Mouse (Mus musculus) intestine, embryonic 16.5 days (tissue): Measurements from ENCODE around the gene Efcab6. TPM values are rescaled to one million over a fixed set of nuclear protein-coding genes. Genes with fewer than 3 reads are reported as not detected.

ENCODE experiments used
- ATAC-seq: fragments of 200-750 bp; cut with Nextera tagmentation; 2 replicates; pipeline ENCODE4 v1.8.0; 2017; ENCODE audit warnings: moderate TSS enrichment, moderate library complexity
- H3K27ac ChIP-seq: fragments of 300-500 bp; sonication (generic); 2 replicates; pipeline ENCODE4 v1.5.1; 2014; ENCODE audit warnings: mild to moderate bottlenecking, low read length
- H3K27me3 ChIP-seq: fragments of 300-500 bp; sonication (generic); replicated peaks from 2 replicates; pipeline ENCODE4 v1.6.1; 2014; ENCODE audit warnings: low read length, control low read depth, mixed read lengths; ENCODE audit not compliant: control insufficient read depth, insufficient read depth
- H3K36me3 ChIP-seq: fragments of 300-500 bp; sonication (generic); 2 replicates; pipeline ENCODE4 v1.6.1; 2014; ENCODE audit warnings: low read length, control low read depth; ENCODE audit not compliant: control insufficient read depth, insufficient read depth
- H3K4me1 ChIP-seq: fragments of 300-500 bp; sonication (generic); 2 replicates; pipeline ENCODE4 v1.6.1; 2014; ENCODE audit warnings: low read length, control low read depth, mixed read lengths; ENCODE audit not compliant: control insufficient read depth, insufficient read depth
- H3K4me2 ChIP-seq: fragments of 300-500 bp; sonication (generic); 2 replicates; pipeline ENCODE4 v1.6.1; 2014; ENCODE audit warnings: low read depth, low read length, control low read depth
- H3K4me3 ChIP-seq: fragments of 300-500 bp; sonication (generic); 2 replicates; pipeline ENCODE4 v1.5.1; 2014; ENCODE audit warnings: mild to moderate bottlenecking, low read length
- H3K9ac ChIP-seq: fragments of 300-500 bp; sonication (generic); 2 replicates; pipeline ENCODE4 v1.6.1; 2014; ENCODE audit warnings: low read depth, low read length
- H3K9me3 ChIP-seq: fragments of 300-500 bp; sonication (generic); 2 replicates; pipeline ENCODE4 v1.6.1; 2016; ENCODE audit warnings: low read length, control low read depth; ENCODE audit not compliant: control insufficient read depth
- WGBS: fragments of 180-500 bp; shearing (Covaris S2); extraction: QIAGEN DNeasy Blood & Tissue Kit; methylation state at CpG from one replicate; pipeline ENCODE4 v1.1.7; 2014; 5-methylcytosine and 5-hydroxymethylcytosine counted together
- polyA plus RNA-seq: library from polyadenylated mRNA; unstranded; fragments of >200 nt; fragmentation: Nextera tagmentation; extraction: Ambion mirVana; gene quantifications from 2 replicates; pipeline ENCODE4 v1.2.1, GENCODE M21; 2015

Efcab6 gene
- polyA plus RNA-seq, 1 experiment from 2014 or later = 0.05 TPM

DNA sequence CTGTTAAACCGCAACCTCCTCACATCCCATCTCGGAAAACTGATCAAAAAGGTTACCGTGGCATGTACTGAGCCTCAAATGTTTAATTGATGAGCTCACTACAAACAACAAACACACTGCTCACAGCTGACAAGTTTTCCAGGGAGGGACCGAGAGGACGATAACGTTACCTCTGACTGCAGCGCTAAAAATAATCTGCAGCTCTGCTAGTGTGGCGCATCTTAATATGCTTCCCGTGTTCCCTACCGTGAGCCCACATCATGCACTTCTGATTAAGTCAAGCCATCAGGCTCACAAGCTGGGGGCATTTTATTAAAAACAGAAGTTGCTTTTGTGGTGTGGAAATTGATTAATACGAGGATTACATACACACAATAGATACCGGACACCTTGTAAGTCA lies 97.4 kb downstream of the Efcab6 start:
- no peak for ATAC-seq
- Histone ChIP-seq H3K36me3 (no peaks in the 10 kb centered on the region), H3K4me3 (no peak overlapping the region), H3K9ac (no peak overlapping the region), H3K4me1 (peaks cover under 1% of the 10 kb centered on the region; the same call in 1 of the 2 replicates), H3K27ac (no peak overlapping the region), H3K4me2 (no peak overlapping the region), H3K9me3 (no peaks in the 10 kb centered on the region), H3K27me3 (no peaks in the 10 kb centered on the region)
- WGBS = 82% methylated on average over 12 of the region's 12 CpGs

GRCm38 (mm10) chr15:83965126-83965525 lies 100.1 kb downstream of the Efcab6 start:
- 51% methylated on average over 8 of the region's 8 CpGs for WGBS

DNA sequence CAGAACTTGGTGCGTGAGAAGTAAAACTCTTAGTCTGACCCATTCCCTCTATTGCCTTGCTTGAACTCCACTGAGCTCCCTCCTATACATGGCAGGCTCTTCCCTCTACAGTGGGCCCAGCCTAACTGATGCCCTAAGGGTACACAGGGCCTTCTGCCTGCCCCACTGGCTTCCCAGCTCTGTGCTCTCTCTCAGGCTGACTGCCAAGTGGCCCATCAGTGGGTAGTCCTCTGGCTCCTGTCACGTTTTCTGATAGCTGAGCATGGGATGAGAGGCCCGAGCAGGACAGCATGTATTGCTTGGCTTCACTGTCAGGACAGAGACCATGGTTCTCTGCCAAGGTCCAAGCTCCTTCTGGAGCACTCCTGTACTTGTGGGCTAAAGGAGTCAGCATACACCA lies 106.8 kb downstream of the Efcab6 start:
- 63% methylated on average over 3 of the region's 3 CpGs for WGBS
- ATAC-seq = no peak

More at GRCm38 (mm10) chr15:83965126-83965525, 100.1 kb downstream of the Efcab6 start:
- Histone ChIP-seq H3K27me3 (no peaks in the 10 kb centered on the region), H3K27ac (no peak overlapping the region), H3K4me1 (peaks cover 3% of the 10 kb centered on the region; the same call in 1 of the 2 replicates), H3K4me2 (no peak overlapping the region), H3K36me3 (no peaks in the 10 kb centered on the region), H3K9me3 (no peaks in the 10 kb centered on the region), H3K9ac (no peak overlapping the region), H3K4me3 (no peak overlapping the region)
- ATAC-seq = no peak

GRCm38 (mm10) chr15:83956996-83957395 lies 108.2 kb downstream of the Efcab6 start:
- Histone ChIP-seq H3K9ac (no peak overlapping the region), H3K27me3 (no peaks in the 10 kb centered on the region), H3K9me3 (no peaks in the 10 kb centered on the region), H3K27ac (no peak overlapping the region), H3K4me3 (no peak overlapping the region), H3K4me2 (no peak overlapping the region), H3K4me1 (no peaks in the 10 kb centered on the region), H3K36me3 (no peaks in the 10 kb centered on the region)
- ATAC-seq = no peak
- 90% methylated on average over 7 of the region's 7 CpGs for WGBS

More for the DNA sequence above, 106.8 kb downstream of the Efcab6 start:
- no peaks in the 10 kb centered on the region for H3K36me3 ChIP-seq
- H3K27me3 ChIP-seq = no peaks in the 10 kb centered on the region
- H3K4me1 ChIP-seq = peaks cover 3% of the 10 kb centered on the region; the same call in 1 of the 2 replicates
- H3K4me3 ChIP-seq = no peak overlapping the region
- H3K4me2 ChIP-seq = no peak overlapping the region
- no peaks in the 10 kb centered on the region for H3K9me3 ChIP-seq
- H3K27ac ChIP-seq = no peak overlapping the region
- H3K9ac ChIP-seq = no peak overlapping the region

GRCm38 (mm10) chr15:83955948-83956707 lies 109.1 kb downstream of the Efcab6 start:
- ATAC-seq = no peak
- 71% methylated on average over 8 of the region's 8 CpGs for WGBS
- no peaks in the 10 kb centered on the region for H3K27me3 ChIP-seq
- H3K27ac ChIP-seq = no peak overlapping the region
- H3K36me3 ChIP-seq = no peaks in the 10 kb centered on the region
- H3K4me1 ChIP-seq = no peaks in the 10 kb centered on the region
- H3K4me3 ChIP-seq = no peak overlapping the region
- no peaks in the 10 kb centered on the region for H3K9me3 ChIP-seq
- no peak overlapping the region for H3K4me2 ChIP-seq
- no peak overlapping the region for H3K9ac ChIP-seq

DNA sequence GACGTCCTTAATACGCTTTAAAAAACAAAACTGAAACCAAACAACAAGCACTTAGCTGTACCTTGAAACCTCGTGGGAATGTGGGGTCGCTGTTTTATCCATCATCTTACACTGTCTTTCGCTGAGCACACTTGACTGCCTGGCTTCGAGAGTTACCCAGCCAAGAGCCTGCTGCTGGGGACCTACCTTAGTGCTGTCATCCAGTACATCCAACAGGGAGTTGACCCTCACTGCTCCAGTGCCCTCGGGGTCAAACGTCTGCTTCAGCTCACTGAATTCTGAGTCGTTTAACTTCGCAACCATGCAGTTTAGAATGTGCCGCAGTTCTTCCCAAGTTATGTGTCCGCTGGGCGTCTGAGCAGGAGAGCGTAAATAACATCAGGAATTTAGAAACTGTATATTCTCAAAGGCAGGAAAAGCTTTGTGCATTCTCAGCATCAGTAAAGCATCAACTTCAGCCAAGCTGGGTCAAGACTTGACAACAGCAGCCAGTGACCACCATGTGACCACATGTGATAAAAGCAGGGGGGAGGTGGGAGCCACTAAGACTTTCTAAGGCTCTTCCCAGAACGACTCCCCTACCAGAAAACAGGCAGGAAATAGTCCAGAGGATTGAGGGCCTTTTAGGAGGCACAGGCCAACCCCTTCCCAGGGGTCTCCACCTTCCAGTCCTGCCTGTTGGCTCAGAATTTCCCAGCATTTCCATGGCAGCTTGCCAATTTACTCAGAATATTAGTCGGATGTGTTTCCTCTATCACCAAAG lies 115.3 kb downstream of the Efcab6 start:
- H3K4me1 ChIP-seq = no peaks in the 10 kb centered on the region
- H3K4me2 ChIP-seq = no peak overlapping the region
- H3K4me3 ChIP-seq = no peak overlapping the region
- H3K36me3 ChIP-seq = no peaks in the 10 kb centered on the region
- H3K27ac ChIP-seq = no peak overlapping the region
- H3K27me3 ChIP-seq = no peaks in the 10 kb centered on the region
- H3K9ac ChIP-seq = no peak overlapping the region
- H3K9me3 ChIP-seq = no peaks in the 10 kb centered on the region
- no peak for ATAC-seq
- 49% methylated on average over 16 of the region's 16 CpGs for WGBS

GRCm38 (mm10) chr15:83939703-83940102 lies 125.5 kb downstream of the Efcab6 start:
- Histone ChIP-seq H3K4me3 (no peak overlapping the region), H3K4me1 (no peaks in the 10 kb centered on the region), H3K9me3 (no peaks in the 10 kb centered on the region), H3K9ac (no peak overlapping the region), H3K4me2 (no peak overlapping the region), H3K36me3 (no peaks in the 10 kb centered on the region), H3K27me3 (no peaks in the 10 kb centered on the region), H3K27ac (no peak overlapping the region)
- 43% methylated on average over 5 of the region's 5 CpGs for WGBS
- ATAC-seq = no peak

DNA sequence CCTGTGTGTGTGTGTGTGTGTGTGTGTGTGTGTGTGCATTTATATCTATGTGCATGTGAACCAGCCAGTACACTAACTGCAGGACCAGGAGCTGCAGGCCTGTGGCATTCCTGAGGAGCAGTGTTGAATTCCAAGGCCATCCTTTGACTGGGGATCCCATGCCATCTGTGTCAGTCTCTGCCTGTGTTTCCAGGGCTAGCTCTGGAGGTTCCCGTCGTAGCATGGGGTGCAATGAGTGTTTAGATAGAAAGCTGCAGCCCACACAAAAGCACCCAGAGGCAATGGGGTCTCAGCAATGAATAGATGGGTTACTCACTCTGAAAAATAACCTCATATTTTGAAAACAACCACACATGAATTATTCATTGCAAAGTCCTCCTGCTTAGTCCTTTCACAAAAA lies 126.7 kb downstream of the Efcab6 start:
- H3K4me3 ChIP-seq = no peak overlapping the region
- no peaks in the 10 kb centered on the region for H3K9me3 ChIP-seq
- H3K9ac ChIP-seq = no peak overlapping the region
- H3K27ac ChIP-seq = no peak overlapping the region
- no peaks in the 10 kb centered on the region for H3K4me1 ChIP-seq
- 72% methylated on average over 2 of the region's 2 CpGs for WGBS
- H3K4me2 ChIP-seq = no peak overlapping the region
- ATAC-seq = no peak
- H3K36me3 ChIP-seq = no peaks in the 10 kb centered on the region
- H3K27me3 ChIP-seq = no peaks in the 10 kb centered on the region

DNA sequence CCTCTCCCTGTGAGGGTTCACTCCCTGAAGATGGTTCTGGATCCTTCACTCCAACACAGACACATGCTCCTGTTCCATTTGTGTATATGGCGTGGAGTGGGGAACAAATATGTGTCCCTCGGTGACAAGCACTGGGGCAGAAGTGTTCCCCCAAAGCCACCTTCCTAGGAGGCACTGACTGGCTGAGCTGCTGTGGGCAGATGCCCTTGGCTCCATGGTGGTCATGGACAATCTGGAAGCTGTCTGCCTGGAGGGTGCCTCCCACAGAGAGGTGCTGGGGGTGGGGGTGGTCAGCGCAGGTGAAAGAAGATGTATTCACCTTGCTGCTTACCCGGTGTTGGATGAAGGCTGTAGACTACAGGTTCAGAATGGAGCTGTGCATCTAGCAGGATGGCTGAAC lies 128.7 kb downstream of the Efcab6 start:
- Histone ChIP-seq H3K9ac (no peak overlapping the region), H3K36me3 (no peaks in the 10 kb centered on the region), H3K4me2 (no peak overlapping the region), H3K27me3 (no peaks in the 10 kb centered on the region), H3K27ac (no peak overlapping the region), H3K4me1 (no peaks in the 10 kb centered on the region), H3K4me3 (no peak overlapping the region), H3K9me3 (no peaks in the 10 kb centered on the region)
- WGBS = 86% methylated on average over 4 of the region's 4 CpGs
- no peak for ATAC-seq
